Mouse (Mus musculus): ENCODE data around the gene Zfp985. TPM values are rescaled to one million over a fixed set of nuclear protein-coding genes. Genes with fewer than 3 reads are reported as not detected.

Zfp985 gene
- not detected for total RNA-seq (2023)

DNA sequence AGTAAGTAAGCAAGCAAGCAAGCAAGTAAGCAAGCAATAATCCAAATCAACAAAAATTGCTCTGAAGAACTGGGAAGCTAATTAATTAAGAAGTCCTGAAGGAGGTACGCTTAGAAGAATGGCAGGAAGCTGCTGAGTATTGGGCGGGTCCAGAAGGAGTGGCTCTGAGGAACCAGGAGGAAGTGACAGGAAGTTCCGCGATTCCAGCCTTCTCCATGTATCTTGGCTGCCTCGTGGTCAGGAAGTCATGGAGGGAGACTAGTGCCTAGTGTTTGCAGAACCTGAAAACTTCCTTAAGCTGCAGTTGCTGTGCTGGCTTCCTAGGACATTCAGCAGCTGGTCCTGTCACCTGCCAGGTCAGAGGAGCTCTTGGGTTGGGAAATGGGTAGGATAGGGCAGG lies at the start of gene Zfp985:
TSS of gene Zfp985 (plus strand) at position 207 of the 400 bp plus-strand sequence.

DNA sequence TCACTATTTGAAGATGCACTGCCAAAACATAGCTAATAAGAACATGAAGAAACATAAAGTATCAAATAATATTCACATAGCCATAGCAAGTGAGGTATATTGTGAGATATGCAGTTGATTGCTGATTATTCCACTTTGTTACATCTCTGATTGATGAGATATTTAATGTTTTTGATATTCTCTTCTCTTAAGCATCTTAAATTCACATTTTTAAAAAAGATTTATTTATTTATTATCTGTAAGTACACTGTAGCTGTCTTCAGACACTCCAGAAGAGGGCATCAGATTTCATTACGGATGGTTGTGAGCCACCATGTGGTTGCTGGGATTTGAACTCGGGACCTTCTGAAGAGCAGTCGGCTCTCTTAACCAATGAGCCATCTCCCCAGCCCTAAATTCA lies 13.2 kb upstream of the Zfp985 start, which contains the start of gene Gm16503:
TSS of gene Gm16503 (plus strand) at position 301 of the 400 bp plus-strand sequence.

Other genes starting within 250 kb of the Zfp985 start
- not detected for gene Zfp988, start 247.6 kb upstream of the Zfp985 start, total RNA-seq (2023)
- gene Zfp978, start 192.0 kb upstream of the Zfp985 start, total RNA-seq (2023): not detected
- not detected for gene Zfp982, start 60.9 kb upstream of the Zfp985 start, total RNA-seq (2023)
- not detected for gene Gm16503, start 13.1 kb upstream of the Zfp985 start, total RNA-seq (2023)
- not detected for gene Zfp979, start 89.2 kb downstream of the Zfp985 start, total RNA-seq (2023)
- 0.50 TPM for gene Zfp534, start 149.3 kb downstream of the Zfp985 start, total RNA-seq (2023)

Measured in CD4-positive naive resting alpha-beta T cell, adult 57 days (primary cell).